Comparison of ENCODE assay signal across 29 mouse cellular contexts in the genomic region with DNA sequence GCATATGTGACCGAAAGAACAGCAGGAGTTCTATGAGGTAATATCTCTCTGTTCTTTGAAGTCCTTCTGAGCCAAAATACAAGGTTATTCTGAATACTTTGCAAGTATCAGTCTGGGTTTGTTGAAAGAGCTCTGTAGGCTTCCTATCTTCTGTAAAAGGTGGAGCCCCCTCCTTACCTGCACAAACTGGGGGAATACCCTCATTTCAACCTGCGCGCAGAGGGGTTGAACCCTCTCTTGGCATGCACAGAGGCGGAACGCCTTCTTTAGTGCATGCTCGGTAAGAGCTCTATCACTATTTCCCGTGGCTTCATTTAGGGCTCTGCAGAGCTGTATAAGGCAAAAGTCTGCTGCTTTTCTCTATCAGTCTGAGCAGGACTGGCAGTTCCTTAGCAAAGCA.
A peak's percentile ranks its signal among the peaks of the same experiment; 100 is the strongest.
DNase-seq lines count a peak whose midpoint lies in the region; ATAC-seq and TF ChIP-seq lines count a peak whose summit lies in the region.
"Had no signal": no experiment of that assay in that cellular context is flagged by ENCODE, and none has a peak within 500 bp of the region (broad histone marks: within the 10 kb centered on the region; RNA-seq: fewer than 3 reads in every experiment).

No protein-coding gene starts in this region.

- no peak for ATAC-seq in liver, embryonic 11.5 days (replicated peaks; ENCODE audit: low FRiP score)
- ATAC-seq in liver, postnatal 0 days, result no peak
- ATAC-seq in CD4-positive, CD25-positive, alpha-beta regulatory T cell, adult 4 months, result peak; percentile 94
- no peak for ATAC-seq in neural tube, embryonic 15.5 days (ENCODE audit: low FRiP score)
- no peak for ATAC-seq in midbrain, embryonic 11.5 days (ENCODE audit: low FRiP score)
- ATAC-seq: forebrain, embryonic 14.5 days; forebrain, postnatal 0 days; hindbrain, embryonic 16.5 days had no signal

- no peaks in the 10 kb centered on the region for H3K36me3 ChIP-seq in liver, embryonic 11.5 days (ENCODE audit: control insufficient read depth, insufficient read depth, low read length)
- no peaks in the 10 kb centered on the region for H3K36me3 ChIP-seq in liver, postnatal 0 days (replicated peaks; ENCODE audit: insufficient read depth, low read length)
- H3K36me3 ChIP-seq in neural tube, embryonic 15.5 days, result no peaks in the 10 kb centered on the region
- no peaks in the 10 kb centered on the region for H3K36me3 ChIP-seq in midbrain, embryonic 11.5 days (ENCODE audit: control insufficient read depth, insufficient read depth, low read length)
- H3K36me3 ChIP-seq: embryonic facial prominence, embryonic 12.5 days; embryonic facial prominence, embryonic 15.5 days; G1E; heart, embryonic 12.5 days; heart, embryonic 15.5 days; hindbrain, embryonic 10.5 days; hindbrain, embryonic 13.5 days had no signal

- no peaks in the 10 kb centered on the region for H3K27me3 ChIP-seq in liver, embryonic 11.5 days (replicated peaks; ENCODE audit: control insufficient read depth, insufficient read depth, low read length)
- H3K27me3 ChIP-seq in liver, postnatal 0 days (ENCODE audit: insufficient read depth, low read length), result no peaks in the 10 kb centered on the region
- H3K27me3 ChIP-seq in neural tube, embryonic 15.5 days (replicated peaks), result no peaks in the 10 kb centered on the region
- H3K27me3 ChIP-seq in midbrain, embryonic 11.5 days (ENCODE audit: control insufficient read depth, insufficient read depth, low read length), result no peaks in the 10 kb centered on the region
- H3K27me3 ChIP-seq: CH12.LX; embryonic facial prominence, embryonic 12.5 days; embryonic facial prominence, embryonic 15.5 days; heart, embryonic 12.5 days; heart, embryonic 15.5 days; hindbrain, embryonic 13.5 days had no signal

- H3K9me3 ChIP-seq in liver, embryonic 11.5 days (ENCODE audit: control insufficient read depth, low read length), result no peaks in the 10 kb centered on the region
- H3K9me3 ChIP-seq in liver, postnatal 0 days (ENCODE audit: low read length), result no peaks in the 10 kb centered on the region
- 0 out of 2 replicates have a peak, but pooled peaks cover 4% of the 10 kb centered on the region for H3K9me3 ChIP-seq in neural tube, embryonic 15.5 days (replicated peaks)
- H3K9me3 ChIP-seq in midbrain, embryonic 11.5 days (ENCODE audit: control insufficient read depth, low read length), result no peaks in the 10 kb centered on the region
- H3K9me3 ChIP-seq: embryonic facial prominence, embryonic 12.5 days; embryonic facial prominence, embryonic 15.5 days; G1E; heart, embryonic 15.5 days had no signal

- H3K4me3 ChIP-seq in liver, embryonic 11.5 days (ENCODE audit: low read depth, low read length), result no peak overlapping the region
- no peak overlapping the region for H3K4me3 ChIP-seq in liver, postnatal 0 days (ENCODE audit: low read depth, low read length)
- H3K4me3 ChIP-seq in bone marrow, adult 2 months (replicated peaks; ENCODE audit: control insufficient read depth, low read depth, low read length), result no peak overlapping the region
- H3K4me3 ChIP-seq in neural tube, embryonic 15.5 days (replicated peaks), result no peak overlapping the region
- no peak overlapping the region for H3K4me3 ChIP-seq in midbrain, embryonic 11.5 days (ENCODE audit: low read depth, low read length)
- H3K4me3 ChIP-seq: embryonic facial prominence, embryonic 12.5 days; embryonic facial prominence, embryonic 15.5 days; gastrocnemius, adult 2 months; heart, adult 2 months; heart, embryonic 12.5 days; heart, embryonic 15.5 days; hindbrain, embryonic 10.5 days; hindbrain, embryonic 13.5 days had no signal

- H3K4me2 ChIP-seq in liver, embryonic 11.5 days, result no peak overlapping the region; the same call in 1 of the 2 replicates
- no peak overlapping the region for H3K4me2 ChIP-seq in liver, postnatal 0 days (ENCODE audit: low read depth, low read length)
- H3K4me2 ChIP-seq in neural tube, embryonic 15.5 days, result no peak overlapping the region
- no peak overlapping the region for H3K4me2 ChIP-seq in midbrain, embryonic 11.5 days
- H3K4me2 ChIP-seq: embryonic facial prominence, embryonic 12.5 days; embryonic facial prominence, embryonic 15.5 days; heart, embryonic 12.5 days; heart, embryonic 15.5 days; hindbrain, embryonic 13.5 days had no signal

- no peak for TF ChIP-seq EP300 in liver, postnatal 0 days (IDR thresholded peaks at IDR 0.05; ENCODE audit: low read depth)

- no peak for TF ChIP-seq POLR2A in bone marrow, adult 2 months (IDR thresholded peaks at IDR 0.05; ENCODE audit: borderline replicate concordance, control insufficient read depth, low read depth, low read length)

- peak overlapping the region; percentile 15; the same call in 1 of the 2 replicates for H3K27ac ChIP-seq in liver, embryonic 11.5 days (ENCODE audit: low read depth, low read length)
- H3K27ac ChIP-seq in liver, postnatal 0 days (ENCODE audit: low read depth), result no peak overlapping the region
- H3K27ac ChIP-seq in bone marrow, adult 2 months (ENCODE audit: control insufficient read depth, insufficient read depth, low read depth, low read length, poor library complexity), result 0 out of 2 replicates have a peak overlapping the region, but pooled peaks have one; percentile 7
- no peak overlapping the region for H3K27ac ChIP-seq in neural tube, embryonic 15.5 days (replicated peaks)
- H3K27ac ChIP-seq in midbrain, embryonic 11.5 days (ENCODE audit: low read depth, low read length), result no peak overlapping the region
- H3K27ac ChIP-seq: embryonic facial prominence, embryonic 12.5 days; embryonic facial prominence, embryonic 15.5 days; gastrocnemius, adult 2 months; heart, adult 2 months; heart, embryonic 15.5 days; hindbrain, embryonic 13.5 days had no signal

- DNase-seq in liver, embryonic 11.5 days (ENCODE audit: low spot score), result no peak
- no peak for DNase-seq in liver, postnatal 0 days
- DNase-seq in CD4-positive, CD25-positive, alpha-beta regulatory T cell, adult 2 months (ENCODE audit: low read depth, low spot score), result peak; percentile 55
- DNase-seq in right cerebral cortex, postnatal 4 days, result no peak
- DNase-seq in midbrain, embryonic 11.5 days (ENCODE audit: low spot score, missing footprints), result no peak
- DNase-seq: adrenal gland, adult 8-10 months; adrenal gland, postnatal 25 days; cerebellum, adult 18-20 months; cerebellum, adult 9-10 months; cerebellum, postnatal 14 days; forebrain, postnatal 0 days; gastrocnemius, adult 2 months; gastrocnemius, postnatal 14 days; heart, adult 2 months; heart, postnatal 10 days; heart, postnatal 36 days had no signal

- WGBS in liver, embryonic 11.5 days, result 81% methylated on average over 7 of the region's 7 CpGs
- 86% methylated on average over 7 of the region's 7 CpGs for WGBS in liver, postnatal 0 days (ENCODE audit: insufficient replicate concordance)
- WGBS in bone marrow, adult 2 months, result 84% methylated on average over 7 of the region's 7 CpGs
- WGBS in neural tube, embryonic 15.5 days, result 77% methylated on average over 7 of the region's 7 CpGs
- 87% methylated on average over 7 of the region's 7 CpGs for WGBS in midbrain, embryonic 11.5 days

- no peak overlapping the region for H3K9ac ChIP-seq in liver, embryonic 11.5 days (ENCODE audit: low read depth, low read length)
- H3K9ac ChIP-seq in liver, postnatal 0 days (replicated peaks), result no peak overlapping the region
- H3K9ac ChIP-seq in neural tube, embryonic 15.5 days (replicated peaks), result no peak overlapping the region
- no peak overlapping the region for H3K9ac ChIP-seq in midbrain, embryonic 11.5 days (ENCODE audit: low read length)
- H3K9ac ChIP-seq: embryonic facial prominence, embryonic 12.5 days; embryonic facial prominence, embryonic 15.5 days; forebrain, postnatal 0 days; heart, embryonic 12.5 days; heart, embryonic 15.5 days; hindbrain, embryonic 13.5 days had no signal

- H3K4me1 ChIP-seq in liver, embryonic 11.5 days (replicated peaks; ENCODE audit: control insufficient read depth, insufficient read depth, low read length), result peaks cover 22% of the 10 kb centered on the region
- H3K4me1 ChIP-seq in liver, postnatal 0 days (ENCODE audit: insufficient read depth), result 0 out of 2 replicates have a peak, but pooled peaks cover 3% of the 10 kb centered on the region
- H3K4me1 ChIP-seq in bone marrow, adult 2 months (ENCODE audit: control insufficient read depth, insufficient read depth, low read length), result no peaks in the 10 kb centered on the region; the same call in 1 of the 2 replicates
- no peaks in the 10 kb centered on the region for H3K4me1 ChIP-seq in neural tube, embryonic 15.5 days
- H3K4me1 ChIP-seq in midbrain, embryonic 11.5 days (ENCODE audit: control insufficient read depth, insufficient read depth, low read length), result no peaks in the 10 kb centered on the region
- H3K4me1 ChIP-seq: embryonic facial prominence, embryonic 12.5 days; embryonic facial prominence, embryonic 15.5 days; heart, embryonic 15.5 days had no signal

- TF ChIP-seq CTCF in liver, postnatal 0 days (IDR thresholded peaks at IDR 0.05; ENCODE audit: low read depth), result no peak
- TF ChIP-seq CTCF in bone marrow, adult 2 months (IDR thresholded peaks at IDR 0.05; ENCODE audit: control insufficient read depth, insufficient read depth, low read length), result no peak

Comparison
In these comparisons a context has a peak if more than half of its experiments do, and no peak if none do; other contexts are left out.
1. H3K27ac ChIP-seq: peak in liver, embryonic 11.5 days (single experiment) and bone marrow, adult 2 months (single experiment); none in liver, postnatal 0 days (single experiment), neural tube, embryonic 15.5 days (single experiment) and midbrain, embryonic 11.5 days (single experiment).